ENCODE assay signal across 8 mouse cellular contexts in genomic region chr13:100516213-100517105, GRCm38 (mm10). TPM values are rescaled to one million over a fixed set of nuclear protein-coding genes. Genes with fewer than 3 reads are reported as not detected.
DNase-seq lines count a peak whose midpoint lies in the region; ATAC-seq and TF ChIP-seq lines count a peak whose summit lies in the region.

No protein-coding gene starts in this region.

- H3K9me3 ChIP-seq in kidney, postnatal 0 days (replicated peaks; ENCODE audit: low read length), result no peaks in the 10 kb centered on the region
- H3K9me3 ChIP-seq in forebrain, embryonic 15.5 days, result no peaks in the 10 kb centered on the region
- H3K9me3 ChIP-seq in midbrain, embryonic 11.5 days (ENCODE audit: control insufficient read depth, low read length), result no peaks in the 10 kb centered on the region

- no peak; the same call in 1 of the 2 replicates for ATAC-seq in kidney, postnatal 0 days (replicated peaks; ENCODE audit: low FRiP score, low read depth)
- ATAC-seq in forebrain, embryonic 15.5 days (replicated peaks), result 0 out of 2 replicates have a peak, but pooled peaks have one; percentile 16
- ATAC-seq in midbrain, embryonic 11.5 days (ENCODE audit: low FRiP score), result 0 out of 2 replicates have a peak, but pooled peaks have one; percentile 27
- ATAC-seq in megakaryocyte, adult 5-6 weeks (ENCODE audit: poor library complexity, severe bottlenecking), result no peak

- no peaks in the 10 kb centered on the region for H3K4me1 ChIP-seq in kidney, postnatal 0 days (replicated peaks; ENCODE audit: insufficient read depth, low read length)
- H3K4me1 ChIP-seq in forebrain, embryonic 15.5 days, result 0 out of 2 replicates have a peak, but pooled peaks cover 3% of the 10 kb centered on the region
- H3K4me1 ChIP-seq in midbrain, embryonic 11.5 days (ENCODE audit: control insufficient read depth, insufficient read depth, low read length), result 0 out of 2 replicates have a peak, but pooled peaks cover 4% of the 10 kb centered on the region

- no peak overlapping the region for H3K9ac ChIP-seq in kidney, postnatal 0 days (ENCODE audit: low read depth, low read length)
- H3K9ac ChIP-seq in forebrain, embryonic 15.5 days (replicated peaks), result no peak overlapping the region
- no peak overlapping the region for H3K9ac ChIP-seq in midbrain, embryonic 11.5 days (ENCODE audit: low read length)

- peak; percentile 26 for DNase-seq in kidney, postnatal 0 days (ENCODE audit: low spot score)
- DNase-seq in kidney, postnatal 25 days, result no peak
- DNase-seq in adrenal gland, postnatal 36 days, result peak; percentile 15 to 43
- peak; percentile 87 for DNase-seq in midbrain, embryonic 11.5 days (ENCODE audit: low spot score, missing footprints)
- no peak for DNase-seq in right cerebral cortex, postnatal 36 days (ENCODE audit: low spot score in 2 of 2)
- no peak for DNase-seq in thymus, postnatal 36 days

- H3K4me2 ChIP-seq in kidney, postnatal 0 days (ENCODE audit: low read length), result no peak overlapping the region
- H3K4me2 ChIP-seq in forebrain, embryonic 15.5 days (replicated peaks), result no peak overlapping the region
- H3K4me2 ChIP-seq in midbrain, embryonic 11.5 days, result no peak overlapping the region

- H3K36me3 ChIP-seq in kidney, postnatal 0 days (ENCODE audit: insufficient read depth, low read length), result no peaks in the 10 kb centered on the region
- no peaks in the 10 kb centered on the region for H3K36me3 ChIP-seq in forebrain, embryonic 15.5 days
- no peaks in the 10 kb centered on the region for H3K36me3 ChIP-seq in midbrain, embryonic 11.5 days (ENCODE audit: control insufficient read depth, insufficient read depth, low read length)

- 53% methylated on average over 12 of the region's 12 CpGs for WGBS in kidney, postnatal 0 days
- WGBS in forebrain, embryonic 15.5 days, result 38% methylated on average over 12 of the region's 12 CpGs
- 49% methylated on average over 12 of the region's 12 CpGs for WGBS in midbrain, embryonic 11.5 days

- no peak for TF ChIP-seq CTCF in kidney, postnatal 0 days (IDR thresholded peaks at IDR 0.05; ENCODE audit: low read depth)

- no peak overlapping the region for H3K4me3 ChIP-seq in kidney, postnatal 0 days (replicated peaks; ENCODE audit: low read depth, low read length)
- no peak overlapping the region for H3K4me3 ChIP-seq in forebrain, embryonic 15.5 days
- no peak overlapping the region for H3K4me3 ChIP-seq in midbrain, embryonic 11.5 days (ENCODE audit: low read depth, low read length)

- H3K27ac ChIP-seq in kidney, postnatal 0 days, result peak overlapping the region; percentile 66
- H3K27ac ChIP-seq in forebrain, embryonic 15.5 days (replicated peaks), result peak overlapping the region; percentile 15; the same call in 1 of the 2 replicates
- H3K27ac ChIP-seq in midbrain, embryonic 11.5 days (ENCODE audit: low read depth, low read length), result no peak overlapping the region; the same call in 1 of the 2 replicates

- no peaks in the 10 kb centered on the region for H3K27me3 ChIP-seq in kidney, postnatal 0 days (ENCODE audit: insufficient read depth, low read length)
- no peaks in the 10 kb centered on the region for H3K27me3 ChIP-seq in forebrain, embryonic 15.5 days
- no peaks in the 10 kb centered on the region for H3K27me3 ChIP-seq in midbrain, embryonic 11.5 days (ENCODE audit: control insufficient read depth, insufficient read depth, low read length)

RNA-seq across cellular contexts. Expression of gene Gtf2h2, which starts 24.1 kb away (rescaled TPM):
- 66.3 and 67.9 TPM in 2 replicates for polyA plus RNA-seq in kidney, postnatal 0 days (2015; fragmentation: Nextera tagmentation; extraction: Ambion mirVana)
- 10 to 100 TPM; 24.5 to 30.5 TPM for total RNA-seq in adrenal gland, postnatal 36 days (2021)
- polyA plus RNA-seq in forebrain, embryonic 15.5 days (2015; fragmentation: Nextera tagmentation; extraction: Ambion mirVana), result 69.6 and 70.8 TPM in 2 replicates
- 85.4 and 86.2 TPM in 2 replicates for polyA plus RNA-seq in midbrain, embryonic 11.5 days (2014; fragmentation: Nextera tagmentation; extraction: Ambion mirVana)
- total RNA-seq in megakaryocyte, adult 5-6 weeks (2015), result 36.7 and 48.1 TPM in 2 replicates
- 43.0 and 43.7 TPM in 2 replicates for total RNA-seq in megakaryocyte, adult 5-6 weeks (2017)

RNA-seq across cellular contexts. Expression of gene Ocln, which starts 36.1 kb away (rescaled TPM):
- 35.3 and 37.8 TPM in 2 replicates for polyA plus RNA-seq in kidney, postnatal 0 days (2015; fragmentation: Nextera tagmentation; extraction: Ambion mirVana)
- 10 to 100 TPM in 1 of 2 experiments, 1 to 10 TPM in 1; 6.7 to 14.4 TPM for total RNA-seq in adrenal gland, postnatal 36 days (2021)
- polyA plus RNA-seq in forebrain, embryonic 15.5 days (2015; fragmentation: Nextera tagmentation; extraction: Ambion mirVana), result 6.0 and 7.7 TPM in 2 replicates
- polyA plus RNA-seq in midbrain, embryonic 11.5 days (2014; fragmentation: Nextera tagmentation; extraction: Ambion mirVana), result 1.5 and 2.1 TPM in 2 replicates
- total RNA-seq in megakaryocyte, adult 5-6 weeks (2015), result not detected in 2 replicates
- not detected in 2 replicates for total RNA-seq in megakaryocyte, adult 5-6 weeks (2017)

Comparison
In these comparisons a context has a peak if more than half of its experiments do, and no peak if none do; other contexts are left out.
1. DNase-seq: peak in kidney, postnatal 0 days (single experiment), adrenal gland, postnatal 36 days (2 of 2) and midbrain, embryonic 11.5 days (single experiment); none in kidney, postnatal 25 days (0 of 2), right cerebral cortex, postnatal 36 days (0 of 2) and thymus, postnatal 36 days (0 of 2).
2. ATAC-seq: peak in forebrain, embryonic 15.5 days (single experiment) and midbrain, embryonic 11.5 days (single experiment); none in kidney, postnatal 0 days (single experiment) and megakaryocyte, adult 5-6 weeks (single experiment).